Mouse (Mus musculus): ENCODE data around the gene Ube2b.

The Ube2b gene

DNA sequence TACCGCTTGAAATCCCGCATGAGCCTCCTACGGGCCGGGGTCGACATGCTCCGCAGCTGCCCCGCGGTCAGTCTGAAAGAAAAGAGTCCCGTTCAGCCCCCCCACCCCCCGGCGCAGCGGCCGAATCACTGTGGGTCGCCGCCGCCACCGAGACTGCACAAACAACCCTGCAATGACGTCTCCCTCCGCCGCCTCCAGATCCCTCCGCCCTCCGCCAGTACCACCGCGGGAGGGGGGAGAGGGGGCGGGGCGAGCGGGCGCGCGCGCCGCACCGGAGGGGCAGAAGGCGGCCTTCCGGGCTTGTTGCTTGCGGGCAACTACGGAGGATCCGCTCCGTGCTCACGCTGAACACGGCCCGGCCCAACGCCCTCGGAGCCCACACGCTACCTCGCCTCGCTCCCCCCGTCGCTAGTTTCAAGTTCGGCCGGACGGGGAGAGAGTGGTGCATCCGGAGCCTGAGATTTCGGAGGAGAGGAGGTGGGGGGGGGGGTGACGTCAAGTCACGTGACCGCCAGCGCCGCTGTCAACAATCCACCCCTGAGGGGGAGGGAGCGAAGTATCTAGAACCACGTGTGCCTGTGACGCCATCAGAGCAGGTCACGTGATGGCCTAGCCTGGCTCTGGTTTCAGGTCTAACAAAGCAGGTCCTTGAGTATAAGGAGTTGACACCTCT, at the start of gene Ube2b:
Ube2b (minus strand) TSS at position 473 of the 673 bp plus-strand sequence.
- peak; percentile 97 for DNase-seq (ENCODE audit: low read depth, low spot score)

DNA sequence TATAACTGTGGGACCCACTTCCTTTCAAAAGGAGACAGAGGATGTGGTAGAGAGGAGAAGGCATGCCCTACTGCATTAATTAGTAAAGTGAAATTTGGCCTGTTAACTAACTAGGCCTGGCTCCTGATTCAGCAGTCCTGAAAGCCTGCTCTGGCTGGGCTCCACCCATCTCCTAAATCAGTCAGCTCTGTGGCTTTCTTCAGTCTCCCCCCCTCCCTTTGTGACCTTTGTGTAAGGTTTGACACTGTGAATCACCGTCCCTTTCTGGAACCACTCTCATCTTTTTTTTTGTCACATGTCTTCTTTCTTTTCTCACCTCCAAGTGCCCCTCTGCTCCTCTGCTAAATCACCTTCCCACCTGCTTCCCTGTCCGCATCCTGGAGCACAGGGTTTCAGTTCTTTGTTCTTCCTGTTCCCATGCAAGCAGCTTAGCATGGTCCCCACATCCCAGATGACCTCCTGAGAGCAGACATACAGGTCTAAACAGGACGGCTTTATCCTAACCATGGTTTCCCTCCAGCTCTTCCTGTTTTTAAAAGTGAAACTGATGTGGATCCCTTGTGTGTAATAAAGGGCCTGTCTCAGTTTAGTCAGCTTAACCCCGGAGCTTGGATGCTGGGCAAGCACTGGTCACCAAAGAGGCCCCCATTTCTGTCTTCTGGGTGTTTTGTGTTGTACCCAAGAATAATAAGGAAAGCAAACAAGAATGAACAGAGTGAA, 46.0 kb upstream of the Ube2b start:
- DNase-seq (ENCODE audit: low read depth, low spot score): no peak

DNA sequence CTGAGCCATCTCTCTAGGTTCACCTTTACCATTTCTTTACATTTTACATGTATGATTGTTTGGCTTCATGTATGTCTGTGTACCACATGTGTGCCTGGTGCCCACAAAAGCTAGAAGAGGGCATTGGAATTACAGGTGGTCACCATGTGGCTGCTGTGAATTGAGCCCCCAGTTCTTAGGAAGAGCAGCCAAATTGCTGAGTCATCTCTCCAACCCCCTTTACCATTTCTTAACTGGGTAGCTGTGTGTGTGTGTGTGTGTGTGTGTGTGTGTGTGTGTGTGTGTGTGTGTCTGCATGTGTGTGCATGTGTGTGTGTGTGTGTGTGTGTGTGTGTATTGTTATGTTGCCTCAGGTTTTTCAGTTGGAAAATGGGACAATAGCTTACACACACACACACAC, 43.6 kb upstream of the Ube2b start:
- DNase-seq (ENCODE audit: low read depth, low spot score): no peak

DNA sequence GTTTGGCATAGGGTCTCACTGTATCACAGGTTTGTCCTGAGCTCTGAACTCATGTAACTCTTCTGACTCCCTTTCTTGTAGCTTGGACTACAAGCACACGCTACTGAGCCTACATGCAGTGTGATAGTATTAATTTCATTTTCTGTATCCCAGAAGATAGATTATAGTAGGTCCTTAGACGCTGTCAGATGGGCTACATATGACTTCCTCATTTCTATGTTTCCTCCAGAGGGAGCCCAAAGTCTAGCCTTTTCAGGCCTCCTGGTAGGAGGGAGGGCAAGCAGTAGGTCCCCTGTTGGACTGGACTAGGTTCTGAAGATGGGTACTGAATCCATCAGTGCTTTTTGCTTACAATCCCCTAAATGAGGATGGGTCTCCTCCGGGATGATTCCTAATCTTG, 42.7 kb upstream of the Ube2b start:
- no peak for DNase-seq (ENCODE audit: low read depth, low spot score)

DNA sequence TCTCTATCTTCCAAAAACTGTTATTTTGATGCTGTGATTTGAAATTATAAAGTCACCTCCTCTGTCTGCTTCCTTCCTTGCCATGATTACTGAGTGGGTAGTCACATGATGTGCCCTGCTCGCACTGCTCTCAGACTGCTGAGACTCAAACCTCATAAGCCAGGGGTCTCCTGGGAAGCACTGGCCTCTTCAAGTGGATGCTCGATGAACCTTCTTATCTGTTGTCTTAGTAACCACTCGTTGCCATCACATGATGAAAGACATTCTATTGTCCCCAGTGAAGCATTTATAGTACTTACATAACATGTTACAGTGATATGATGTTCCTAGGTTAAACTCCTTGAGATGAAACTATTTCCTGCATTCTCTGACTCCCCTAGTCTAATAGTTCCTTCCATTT, 37.1 kb upstream of the Ube2b start:
- DNase-seq (ENCODE audit: low read depth, low spot score): no peak

DNA sequence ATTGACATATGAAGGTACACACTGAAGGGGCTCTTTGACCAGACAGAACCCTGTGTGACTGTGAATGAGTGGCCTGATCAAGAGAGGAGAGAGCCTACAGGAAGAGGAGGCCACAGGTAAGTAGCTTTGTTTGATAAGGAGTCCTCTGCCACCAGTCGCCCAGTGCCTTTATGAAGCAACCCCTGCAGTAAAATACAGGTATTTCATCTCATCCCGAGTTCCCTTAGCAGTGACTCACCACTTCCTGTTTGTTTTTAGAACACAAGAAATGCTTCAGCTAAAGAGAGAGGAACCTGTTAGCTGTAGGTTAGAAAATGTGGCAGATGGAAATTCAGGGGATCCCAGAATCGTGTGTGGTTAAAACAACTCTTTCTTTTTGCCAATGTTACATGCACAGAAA, 35.3 kb upstream of the Ube2b start:
- DNase-seq (ENCODE audit: low read depth, low spot score): no peak

DNA sequence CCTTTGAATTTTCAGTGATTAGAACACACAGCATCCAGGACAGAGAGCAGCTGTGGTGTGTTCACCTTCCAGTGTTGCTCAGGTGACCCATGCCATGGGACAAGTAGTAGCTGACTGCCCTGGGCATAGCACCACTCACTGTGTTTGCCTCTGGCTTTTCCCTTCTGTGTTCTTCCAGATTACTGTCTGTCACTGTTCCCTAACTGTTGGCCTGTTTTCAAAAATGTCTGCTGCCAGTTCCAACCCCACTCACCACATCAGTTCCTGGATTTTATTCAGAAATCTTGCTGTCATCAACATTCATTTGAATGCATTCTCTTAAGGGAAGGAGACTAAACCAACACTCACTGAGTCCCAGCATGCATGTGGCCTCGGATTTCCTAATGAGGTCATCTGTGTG, 33.4 kb upstream of the Ube2b start:
- no peak for DNase-seq (ENCODE audit: low read depth, low spot score)

DNA sequence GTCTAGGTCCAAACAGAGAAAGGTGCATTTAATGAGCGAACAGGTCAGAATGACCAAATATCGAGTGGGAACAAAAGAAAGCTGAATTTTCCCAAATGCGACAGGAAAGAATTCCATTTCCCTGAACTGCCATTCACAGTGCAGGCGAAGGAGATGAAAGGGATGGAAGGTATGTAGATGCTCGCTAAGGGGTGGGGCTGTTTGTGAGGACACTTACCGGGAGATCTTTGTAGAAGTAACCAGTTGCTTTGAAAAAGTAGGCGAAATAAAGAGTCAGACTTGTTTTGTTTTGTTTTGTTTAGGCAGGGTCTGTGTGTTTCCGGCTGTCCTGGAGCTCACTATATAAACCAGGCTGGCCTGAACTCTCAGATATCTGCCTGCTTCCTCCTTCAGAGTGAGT, 31.8 kb upstream of the Ube2b start:
- no peak for DNase-seq (ENCODE audit: low read depth, low spot score)

DNA sequence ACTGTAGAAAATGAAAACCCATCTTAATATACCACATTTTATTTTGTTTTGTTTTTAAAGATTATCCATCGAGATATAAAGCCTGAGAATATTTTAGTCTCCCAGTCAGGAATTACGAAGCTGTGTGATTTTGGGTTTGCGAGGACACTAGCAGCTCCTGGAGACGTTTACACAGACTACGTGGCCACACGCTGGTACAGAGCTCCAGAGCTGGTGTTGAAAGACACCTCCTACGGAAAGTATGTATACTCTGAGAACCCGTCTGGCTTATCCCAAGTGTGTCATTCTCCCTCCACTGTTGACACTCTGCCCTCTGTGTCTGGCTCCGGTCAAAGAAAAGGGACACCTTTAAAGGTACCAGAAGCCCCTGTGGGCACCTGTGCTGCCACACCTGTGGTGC, 17.7 kb upstream of the Ube2b start:
- DNase-seq (ENCODE audit: low read depth, low spot score): no peak

DNA sequence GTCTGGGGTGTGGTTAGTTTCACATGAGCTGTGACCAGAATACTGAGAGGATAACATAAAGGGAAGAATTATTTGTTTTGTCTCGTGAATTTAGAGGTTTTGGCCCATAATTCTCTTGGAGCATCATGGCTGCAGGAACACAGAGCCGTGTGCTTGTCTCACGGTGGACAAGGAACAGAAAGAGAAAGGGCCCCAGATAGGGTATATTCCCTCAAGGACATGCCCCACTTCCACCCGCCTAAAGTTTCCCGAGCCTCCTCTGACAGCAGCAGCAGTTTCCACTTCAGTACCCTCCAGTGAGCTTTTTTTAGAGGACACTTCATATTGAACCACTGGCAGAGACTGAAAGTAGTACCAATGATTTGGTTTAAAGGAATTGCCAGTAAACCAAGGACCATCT, 11.0 kb upstream of the Ube2b start:
- DNase-seq (ENCODE audit: low read depth, low spot score): no peak

DNA sequence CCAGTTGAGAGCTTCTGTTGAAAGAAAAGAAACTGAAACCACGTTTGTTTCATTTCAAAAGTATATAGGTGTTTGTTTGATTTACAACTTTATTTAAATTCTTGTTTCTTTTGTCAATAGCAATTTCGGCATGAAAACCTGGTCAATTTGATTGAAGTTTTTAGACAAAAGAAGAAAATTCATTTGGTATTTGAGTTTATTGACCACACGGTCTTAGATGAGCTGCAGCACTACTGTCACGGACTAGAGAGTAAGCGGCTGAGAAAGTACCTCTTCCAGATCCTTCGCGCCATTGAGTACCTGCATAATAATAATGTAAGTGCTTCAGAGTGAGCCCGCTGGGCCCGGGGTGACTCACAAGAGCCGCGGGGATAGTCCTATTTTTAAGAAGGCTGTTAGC, 10.4 kb upstream of the Ube2b start:
- DNase-seq (ENCODE audit: low read depth, low spot score): no peak

DNA sequence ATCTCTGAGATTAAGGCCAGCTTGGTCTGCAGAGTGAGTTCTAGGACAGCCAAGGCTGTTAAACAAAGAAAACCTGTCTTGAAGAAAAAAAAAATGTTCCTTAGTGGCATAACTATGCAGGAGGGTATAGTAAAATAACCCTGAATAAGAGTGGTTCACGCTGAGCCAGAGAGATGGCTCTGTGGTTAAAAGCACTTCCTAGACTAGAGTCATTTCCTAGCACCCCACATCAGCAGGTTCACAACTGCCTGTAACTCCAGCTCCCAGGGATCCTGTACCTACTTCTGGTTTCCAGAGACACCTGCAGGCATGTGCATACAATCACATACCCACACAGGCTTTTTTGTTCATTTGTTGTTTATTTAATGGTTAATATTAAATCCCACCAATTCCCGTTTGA, 5.0 kb upstream of the Ube2b start:
- no peak for DNase-seq (ENCODE audit: low read depth, low spot score)

DNA sequence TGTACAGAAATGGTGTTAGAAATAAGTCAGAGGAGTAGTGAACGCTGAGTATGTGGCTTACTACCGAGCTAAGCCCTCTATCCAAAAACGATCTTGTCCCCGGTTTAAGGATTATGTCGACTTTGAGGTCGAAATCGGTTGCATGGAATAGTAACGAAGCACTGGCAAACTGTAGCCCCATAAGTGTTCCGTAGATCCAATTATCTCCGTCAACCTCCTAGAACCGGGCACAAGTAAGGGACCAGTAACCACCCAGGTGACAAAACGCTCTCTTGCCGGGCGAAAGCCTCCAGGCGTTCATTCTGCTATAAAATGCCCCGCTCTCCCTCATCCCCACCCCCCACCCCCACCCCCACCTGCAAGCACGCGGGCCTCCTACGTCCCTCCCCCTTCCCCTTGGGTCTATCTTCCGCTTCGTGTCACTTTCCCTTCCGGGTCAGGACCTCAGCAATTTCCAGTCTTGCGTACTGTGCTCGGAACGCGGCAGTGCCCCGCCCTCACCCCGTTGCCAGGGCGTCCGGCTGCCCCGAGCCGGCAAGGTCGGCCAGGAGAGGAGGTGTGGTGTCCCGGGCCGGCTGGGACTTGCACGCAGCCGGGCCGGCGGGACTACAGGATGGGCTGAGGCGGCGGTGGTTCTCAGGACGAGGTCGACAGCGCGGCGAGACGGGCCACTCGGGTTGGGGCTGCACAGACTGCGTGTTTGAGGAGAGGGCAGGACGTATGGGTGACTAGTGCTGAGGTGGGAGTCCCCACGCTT, 3.4 kb upstream of the Ube2b start, which contains the start of gene Cdkl3:
Cdkl3 (plus strand) TSS at position 450 of the 757 bp plus-strand sequence.
- peak; percentile 92 for DNase-seq (ENCODE audit: low read depth, low spot score)

DNA sequence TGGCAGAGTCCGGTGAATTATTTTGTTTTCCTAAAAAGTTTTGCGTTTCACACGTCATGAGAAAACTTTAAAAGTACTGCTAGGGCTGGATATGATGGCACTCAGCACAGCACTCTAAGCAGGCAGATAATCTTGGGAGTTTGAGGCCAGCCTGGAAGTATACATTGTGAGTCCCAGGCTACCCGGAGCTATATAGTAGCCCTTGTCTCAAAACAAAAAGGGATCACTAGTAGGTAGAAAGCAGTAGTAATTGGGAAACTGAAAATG, 2.9 kb upstream of the Ube2b start:
- no peak for DNase-seq (ENCODE audit: low read depth, low spot score)

DNA sequence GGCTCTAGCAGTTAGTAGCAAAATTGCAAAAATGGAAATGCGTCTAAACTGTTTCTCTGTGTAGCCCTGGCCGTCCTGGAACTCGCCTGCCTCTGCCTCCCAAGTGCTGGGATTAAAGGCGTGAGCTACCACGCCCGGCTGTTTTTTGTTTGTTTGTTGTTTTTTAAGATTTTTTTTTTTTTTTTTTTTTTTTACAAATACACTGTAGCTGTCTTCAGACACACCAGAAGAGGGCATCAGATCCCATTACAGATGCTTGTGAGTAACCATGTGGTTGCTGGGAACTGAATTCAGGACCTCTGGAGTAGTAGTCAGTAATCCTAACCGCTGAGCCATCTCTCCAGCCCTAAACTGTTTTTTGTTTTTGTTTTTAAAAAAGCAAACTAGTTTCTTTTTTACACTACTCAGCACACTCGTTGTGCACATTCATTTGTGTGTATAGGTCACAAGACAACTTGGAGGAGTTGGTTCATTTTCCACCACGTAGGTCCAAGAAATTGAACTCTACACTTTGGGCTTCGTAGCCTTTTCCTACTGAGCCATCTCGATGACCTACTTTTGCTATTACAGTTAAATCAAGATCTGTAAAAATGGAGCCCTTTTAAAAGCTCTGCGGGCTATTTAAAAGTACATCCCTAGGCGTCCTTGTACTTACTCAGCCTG, 2.4 kb upstream of the Ube2b start:
- DNase-seq (ENCODE audit: low read depth, low spot score): no peak

DNA sequence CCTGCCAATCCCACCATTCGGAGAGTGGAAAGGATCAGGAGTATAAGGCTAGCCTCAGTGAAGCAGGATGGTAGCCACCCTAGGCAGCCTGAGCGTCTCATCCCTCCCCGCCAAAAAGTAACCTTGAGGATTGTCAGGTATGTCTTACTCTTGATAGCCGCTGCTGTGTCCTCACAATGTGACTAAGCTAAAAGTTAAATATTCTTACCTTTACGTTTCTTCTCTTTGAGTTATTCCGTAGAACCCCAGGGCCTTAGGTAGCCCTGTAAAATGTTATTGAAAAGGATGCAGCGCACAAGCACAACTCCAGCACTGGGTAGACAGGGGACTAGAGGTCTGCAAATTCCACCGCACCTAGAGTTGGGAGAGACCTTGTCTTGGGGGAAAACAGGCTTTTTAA, 1.3 kb upstream of the Ube2b start:
- DNase-seq (ENCODE audit: low read depth, low spot score): no peak

DNA sequence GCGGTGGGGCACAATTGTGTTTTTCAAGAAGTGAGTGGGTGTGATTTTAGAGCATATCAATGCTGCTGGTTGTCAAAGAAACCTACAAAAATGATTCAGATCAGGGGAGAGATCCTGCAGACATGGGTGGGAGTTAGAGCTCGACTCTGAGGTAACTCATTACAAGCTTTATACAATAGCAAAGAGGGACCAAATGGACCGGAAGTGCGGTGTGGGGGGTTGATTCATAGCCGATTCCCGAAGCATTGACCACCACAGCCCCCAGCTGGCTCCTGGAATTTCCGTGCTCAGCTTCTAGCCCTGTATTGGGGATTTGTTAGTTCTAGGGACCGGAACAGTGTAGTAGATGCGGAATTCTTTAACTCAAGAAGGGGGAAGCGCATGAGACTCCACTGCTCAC, 779 bp upstream of the Ube2b start:
- DNase-seq (ENCODE audit: low read depth, low spot score): no peak

DNA sequence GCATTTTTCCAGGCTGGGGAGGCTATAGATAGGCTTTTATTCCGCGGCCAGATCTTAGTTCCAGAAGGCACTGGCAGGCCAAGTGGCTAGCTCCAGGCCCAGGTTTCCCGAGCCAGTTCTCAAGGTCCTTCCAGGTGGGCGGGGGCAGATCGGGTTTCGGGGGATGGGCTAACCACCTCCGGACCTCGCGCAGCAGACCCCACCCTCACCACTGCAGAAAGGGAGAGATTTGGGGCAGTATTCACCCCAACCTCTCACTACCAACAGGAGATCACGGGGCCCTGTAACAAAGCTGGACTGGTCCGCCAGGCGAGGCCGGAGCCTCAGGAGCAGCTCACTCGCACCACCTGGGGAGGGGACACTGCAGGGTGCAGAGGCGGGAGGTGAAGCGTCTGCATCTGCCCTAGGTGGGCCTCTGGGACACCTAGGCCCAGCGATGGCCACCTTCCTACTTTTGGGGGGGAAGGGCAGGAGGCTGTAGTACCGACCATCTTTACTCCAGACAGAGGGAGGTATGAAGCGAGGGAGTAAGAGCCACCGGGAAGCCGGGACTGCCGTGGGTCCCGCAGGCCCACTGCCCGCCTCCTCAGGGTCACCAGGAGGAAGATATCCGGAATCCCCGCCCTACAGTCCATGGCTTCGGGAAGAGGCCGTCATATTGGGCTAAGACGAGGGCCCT, 812 bp downstream of the Ube2b start:
- DNase-seq (ENCODE audit: low read depth, low spot score): peak; percentile 51

DNA sequence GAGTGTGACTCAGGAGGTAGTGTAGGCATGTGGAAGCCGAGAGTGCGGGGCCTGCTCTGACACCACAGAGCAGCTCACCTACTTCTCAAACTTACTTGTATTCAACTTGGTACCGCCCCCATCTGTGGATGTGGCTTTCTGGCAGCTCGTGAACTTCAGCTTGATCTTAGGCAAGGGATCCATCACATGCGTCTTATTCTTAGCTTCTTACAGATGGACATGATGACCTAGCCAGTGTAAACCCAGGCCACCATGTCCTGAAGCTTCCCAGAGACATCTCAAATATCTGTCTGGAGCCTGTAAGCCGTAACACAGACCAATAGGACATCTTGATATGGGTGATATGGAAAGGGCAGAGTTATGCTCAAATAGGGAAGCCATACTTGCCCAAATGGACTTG, 28.9 kb downstream of the Ube2b start:
- no peak for DNase-seq (ENCODE audit: low read depth, low spot score)

DNA sequence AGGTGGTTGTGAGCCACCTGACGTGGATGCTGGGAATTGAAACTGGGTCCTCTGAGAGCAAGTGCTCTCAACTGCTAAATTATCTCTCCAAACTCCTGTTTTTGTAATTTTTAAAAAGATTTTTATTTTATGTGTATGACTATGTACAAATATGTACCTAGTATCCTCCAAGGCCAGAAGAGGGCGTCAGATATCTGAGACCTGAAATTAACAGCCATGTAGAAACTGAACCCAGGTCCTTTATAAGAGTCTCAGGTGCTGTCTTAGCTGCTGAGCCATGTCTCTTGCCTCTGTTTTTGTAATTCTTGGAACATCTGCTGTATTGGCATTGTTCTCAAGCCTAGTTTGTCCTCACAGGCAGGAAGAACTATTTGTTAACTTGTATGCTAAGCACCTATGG, 31.1 kb downstream of the Ube2b start:
- no peak for DNase-seq (ENCODE audit: low read depth, low spot score)

DNA sequence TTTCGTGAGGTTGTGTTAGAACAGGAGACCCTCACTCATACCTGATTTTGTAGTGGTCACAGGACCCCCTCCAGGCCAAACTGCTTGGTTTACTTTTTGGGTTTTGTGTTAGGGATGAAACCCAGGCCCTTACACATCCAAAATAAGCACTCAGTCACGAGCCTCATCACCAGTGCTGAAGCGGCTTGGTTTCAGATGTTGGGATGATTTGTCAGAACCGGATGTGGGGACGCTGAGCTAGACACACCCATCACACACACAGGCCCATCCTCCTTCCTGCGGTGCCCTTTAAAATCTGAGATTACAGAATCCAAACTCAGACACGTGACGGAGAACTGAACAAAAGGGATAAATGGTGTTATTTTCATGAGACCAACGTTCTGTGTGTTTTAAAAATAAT, 31.7 kb downstream of the Ube2b start:
- DNase-seq (ENCODE audit: low read depth, low spot score): no peak

Data from embryo, embryonic 11.5 days (tissue).